Mouse (Mus musculus): ENCODE results near the gene Dll4.

GRCm38 (mm10) chr2:119337425-119338265 lies 12.1 kb downstream of the Dll4 start:
- TF ChIP-seq USF1 (IDR thresholded peaks at IDR 0.05; ENCODE audit: low read depth) (no peak), CTCF (IDR thresholded peaks at IDR 0.05; ENCODE audit: control insufficient read depth, insufficient read depth, insufficient read length) (peak; percentile 86)
